Mouse (Mus musculus) spleen, embryonic (tissue): ENCODE data around the gene Gtdc1.
"Not testable (repeated sequence)": the region's sequence is repeated elsewhere in the genome, so short reads cannot be mapped to it uniquely, and the experiment has no call there.

Source experiments
- CTCF ChIA-PET: fragments of 350-600 bp; sonication (Branson Sonifier 250); formaldehyde crosslinking; loops from one replicate; lab custom pipeline; 2022; lab: Charles Lee

The Gtdc1 gene

GRCm38 (mm10) chr2:44782746-44783145 is 144.7 kb downstream of the Gtdc1 start:
- CTCF ChIA-PET, result no interaction called here

GRCm38 (mm10) chr2:44780961-44781360 is 146.5 kb downstream of the Gtdc1 start:
- CTCF ChIA-PET, result no interaction called here

- CTCF ChIA-PET, result no interaction called here
Measured at GRCm38 (mm10) chr2:44763898-44764297, 163.6 kb downstream of the Gtdc1 start.

DNA sequence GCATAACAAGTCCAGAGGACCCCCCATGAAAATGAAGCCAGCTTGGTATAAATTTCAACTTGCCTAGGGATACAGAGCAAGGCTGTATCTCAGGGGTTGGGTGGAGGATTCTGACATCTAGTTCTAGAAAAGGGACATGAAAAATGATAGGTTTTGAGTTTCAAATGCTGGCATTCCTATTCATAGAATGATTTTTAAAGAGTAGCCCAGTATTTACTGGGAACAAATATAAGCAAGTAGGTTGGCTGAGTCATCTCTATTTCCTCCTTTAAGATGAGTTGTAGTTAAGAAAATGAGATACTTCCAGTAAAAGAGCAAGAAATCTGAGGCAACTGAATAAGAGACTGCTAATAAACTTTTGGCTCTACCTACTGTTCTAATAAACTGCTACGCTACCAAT is 190.8 kb downstream of the Gtdc1 start:
- CTCF ChIA-PET, result no interaction called here

- CTCF ChIA-PET, result no interaction called here
Measured at GRCm38 (mm10) chr2:44721461-44721860, 206.0 kb downstream of the Gtdc1 start.

GRCm38 (mm10) chr2:44705883-44706615 is 221.4 kb downstream of the Gtdc1 start:
- CTCF ChIA-PET, result no interaction called here

DNA sequence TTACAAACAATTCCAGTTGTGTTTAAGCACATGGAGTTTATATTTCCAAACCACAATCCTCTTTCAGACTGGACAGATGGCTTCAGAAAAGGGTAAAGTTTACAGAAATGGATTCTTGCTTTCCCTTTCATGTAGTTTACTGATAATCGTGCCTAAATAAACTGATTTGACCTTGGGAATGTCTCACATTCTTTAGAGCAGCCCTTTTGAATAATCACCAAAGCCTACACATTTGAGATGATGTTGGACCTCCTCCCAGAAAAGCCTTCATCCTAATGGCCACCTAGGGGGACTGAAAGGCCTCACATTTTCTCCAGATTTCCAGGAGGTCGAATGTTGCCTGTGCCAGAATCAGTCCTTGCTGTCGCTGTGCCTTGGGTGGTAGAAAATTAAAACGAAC is 227.2 kb downstream of the Gtdc1 start:
- CTCF ChIA-PET, result no interaction called here

DNA sequence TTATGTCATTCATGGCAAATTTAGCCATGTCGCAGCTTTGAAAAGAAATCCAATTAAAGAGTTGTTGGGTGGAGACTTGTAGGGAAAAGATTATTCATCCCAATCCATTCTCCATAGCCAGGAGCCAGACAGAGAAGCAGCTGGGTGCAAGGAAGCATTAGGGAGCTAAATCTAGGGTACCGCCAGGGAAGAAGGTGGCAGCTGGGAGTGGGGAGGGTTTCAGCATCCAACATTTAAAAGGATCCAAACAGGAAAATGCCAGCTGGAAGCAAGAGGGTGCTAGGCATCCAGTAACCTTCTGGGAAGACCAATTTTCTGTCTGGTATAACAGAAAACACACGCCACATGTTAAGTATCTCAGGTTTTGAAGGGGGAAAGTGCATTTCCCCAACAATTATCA is 231.0 kb downstream of the Gtdc1 start:
- CTCF ChIA-PET, result no interaction called here

DNA sequence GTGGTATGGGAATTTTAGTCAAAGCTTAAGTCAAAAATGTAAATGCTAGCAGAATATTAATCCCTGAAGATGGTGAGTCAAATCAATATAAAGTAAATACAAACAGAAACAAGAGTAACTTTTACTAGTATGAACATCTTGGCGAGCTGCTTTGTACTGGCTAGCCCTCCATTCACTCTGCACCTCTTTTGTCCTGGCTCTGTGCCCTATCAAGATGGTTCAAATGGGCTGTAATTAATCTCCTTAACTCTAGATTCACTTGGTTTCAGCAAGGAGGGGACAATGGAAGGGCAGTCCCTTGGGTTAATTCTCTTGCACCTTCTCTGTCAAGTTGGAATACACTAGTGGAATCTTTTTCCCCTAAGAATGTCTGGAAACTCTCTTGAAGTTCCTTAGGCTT is 233.6 kb downstream of the Gtdc1 start:
- CTCF ChIA-PET, result no interaction called here

DNA sequence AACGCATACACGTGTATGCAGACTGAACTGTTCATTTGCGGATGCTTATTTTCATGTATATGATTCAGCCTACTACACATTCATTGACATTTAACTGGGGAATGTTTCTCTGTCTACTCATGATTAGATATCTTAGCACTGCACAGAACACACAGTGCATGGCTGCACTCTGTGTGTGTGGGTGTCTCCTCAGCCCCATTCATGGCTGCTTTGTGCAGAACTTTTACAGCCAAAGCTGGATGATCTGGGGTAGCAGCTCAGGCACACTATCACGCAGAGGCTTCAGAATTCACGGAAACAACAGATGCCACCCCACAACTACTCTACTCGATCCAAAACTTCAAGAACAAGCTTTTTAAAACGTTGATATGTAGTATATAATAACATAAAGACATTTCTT is 263.4 kb downstream of the Gtdc1 start:
- CTCF ChIA-PET, result no interaction called here

- CTCF ChIA-PET, result no interaction called here
Measured at GRCm38 (mm10) chr2:44659870-44660269, 267.6 kb downstream of the Gtdc1 start.

DNA sequence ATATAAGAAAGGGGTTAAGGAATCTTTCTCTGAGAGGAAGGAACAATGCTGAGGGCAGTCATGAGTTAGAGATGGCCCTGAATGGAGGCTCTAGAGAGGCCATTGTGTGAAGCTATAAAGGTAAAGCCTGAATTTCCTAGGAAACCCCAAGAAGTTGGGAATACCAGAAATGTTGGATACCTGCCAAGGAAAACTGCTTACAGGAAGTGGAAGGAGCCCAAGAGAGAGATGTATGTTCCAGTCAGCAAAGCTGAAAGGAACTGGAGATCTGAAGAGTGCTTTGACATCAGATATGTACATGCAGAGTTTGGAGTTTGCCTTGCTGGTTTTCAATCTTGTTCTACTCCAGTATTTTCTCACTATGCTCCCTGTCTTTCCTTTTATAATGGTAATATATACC is 268.4 kb downstream of the Gtdc1 start:
- CTCF ChIA-PET, result no interaction called here

DNA sequence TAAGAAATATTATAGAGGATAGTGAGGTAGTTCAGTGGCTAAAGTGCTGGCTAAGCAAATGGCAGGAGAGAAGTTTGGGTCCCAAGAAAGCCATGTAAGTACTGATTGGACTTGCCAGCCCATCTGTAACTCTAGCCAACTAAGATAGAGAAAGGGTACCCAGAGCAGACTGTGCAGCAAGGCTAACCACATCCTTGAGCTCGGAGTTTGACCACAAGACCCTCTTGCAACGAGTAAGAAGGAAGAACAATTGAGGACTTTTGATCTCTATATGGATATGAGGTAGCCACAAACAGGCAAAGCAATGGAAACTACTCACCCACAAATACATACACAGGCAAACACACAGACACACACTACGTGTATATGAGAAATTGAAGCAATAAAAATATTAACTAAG is 278.9 kb downstream of the Gtdc1 start:
- CTCF ChIA-PET, result no interaction called here

DNA sequence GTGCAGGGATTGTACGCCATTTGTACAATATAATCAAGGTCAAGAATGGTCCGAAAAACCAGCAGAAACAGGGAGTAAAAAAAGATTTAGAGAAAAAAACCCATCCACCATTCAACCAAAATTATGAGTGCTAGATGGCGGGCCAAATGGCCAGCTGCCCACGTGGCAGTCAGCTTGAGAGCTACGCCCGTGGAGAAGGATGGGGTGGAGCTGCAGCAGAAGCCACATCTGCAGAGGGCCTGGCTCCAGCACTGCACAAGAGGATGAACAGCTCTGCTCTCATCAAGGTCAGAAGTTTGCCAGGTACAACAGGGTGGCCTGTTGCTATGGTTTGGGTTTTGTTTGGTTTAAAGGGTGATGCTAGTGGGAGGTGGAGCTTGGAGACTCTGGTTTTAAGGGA is 281.1 kb downstream of the Gtdc1 start:
- CTCF ChIA-PET, result no interaction called here

DNA sequence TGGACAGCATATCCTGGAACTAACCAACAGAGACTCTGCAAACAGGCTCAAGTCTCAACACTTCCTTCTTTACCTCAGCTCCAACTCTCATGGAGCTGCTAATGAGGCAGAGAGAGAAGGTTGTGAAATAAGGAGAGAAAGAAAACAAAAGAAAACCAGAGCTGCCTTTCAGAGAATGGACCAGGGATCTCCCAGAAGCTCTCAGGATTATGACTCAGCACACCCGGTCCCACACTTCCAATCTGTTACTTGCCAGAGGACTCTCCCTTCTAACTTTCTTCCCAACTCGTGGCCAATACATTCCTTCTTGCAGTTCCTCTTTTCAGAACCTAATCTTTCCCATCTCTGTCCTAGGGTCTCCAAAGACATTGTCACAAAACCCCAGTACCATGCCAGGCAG is 288.1 kb downstream of the Gtdc1 start:
- CTCF ChIA-PET, result no interaction called here

DNA sequence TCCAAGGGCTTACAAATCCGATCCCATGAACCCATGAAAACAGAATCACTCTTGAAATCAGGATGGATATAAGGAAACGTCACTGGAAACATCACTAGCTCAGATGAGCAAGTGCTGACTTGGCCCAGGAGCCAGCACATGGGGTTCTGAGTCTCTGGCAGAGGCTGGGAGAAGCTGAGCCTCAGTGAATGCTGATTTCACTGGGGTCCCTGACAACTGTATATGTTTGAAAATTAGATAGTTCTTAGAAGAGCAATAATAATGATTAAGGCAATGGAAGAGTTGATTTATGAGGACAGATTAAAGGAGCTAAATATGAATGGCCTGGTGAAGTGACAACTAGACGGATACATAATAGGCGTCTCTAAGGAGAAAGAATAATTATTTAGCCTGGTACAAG is 289.3 kb downstream of the Gtdc1 start:
- CTCF ChIA-PET, result no interaction called here

DNA sequence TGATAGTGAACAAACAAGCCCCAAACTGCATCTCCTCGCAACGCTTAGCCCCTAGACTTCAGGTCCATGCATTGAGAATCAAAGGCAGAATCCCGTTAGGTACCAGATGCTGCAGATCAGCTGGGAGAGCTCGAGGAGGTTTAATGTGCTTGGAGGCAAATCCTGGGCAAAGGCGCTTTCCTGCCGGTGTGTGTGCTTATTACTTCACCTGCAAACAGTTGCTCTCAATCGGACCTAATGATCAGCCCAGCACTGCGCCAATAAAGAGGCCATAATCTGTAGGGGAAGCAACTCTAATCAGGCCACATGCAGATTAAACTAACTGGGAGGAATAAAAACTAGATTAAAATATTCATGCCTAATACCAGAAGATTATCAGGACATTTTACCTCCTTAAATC is 293.5 kb downstream of the Gtdc1 start:
- CTCF ChIA-PET, result no interaction called here

DNA sequence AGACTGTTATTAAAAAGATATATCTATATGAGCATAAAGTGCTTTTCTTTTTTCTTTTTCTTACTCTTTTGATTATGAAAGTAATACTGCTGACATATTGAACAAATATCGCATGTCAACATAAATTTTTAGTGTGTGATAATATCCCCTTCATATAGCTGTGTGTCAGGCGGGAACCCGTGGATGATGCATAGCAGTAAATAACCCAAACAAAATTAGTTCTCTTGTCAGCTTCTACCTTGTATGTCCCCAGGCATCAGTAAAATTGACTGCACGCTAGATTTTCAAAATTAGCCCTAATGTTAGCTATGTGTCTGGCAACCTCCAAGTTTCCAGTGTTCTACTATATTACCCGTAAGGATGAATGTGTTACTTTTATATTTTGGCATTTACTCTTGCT is 294.4 kb downstream of the Gtdc1 start:
- CTCF ChIA-PET, result no interaction called here

GRCm38 (mm10) chr2:44632584-44632983 is 294.9 kb downstream of the Gtdc1 start:
- CTCF ChIA-PET, result no interaction called here

DNA sequence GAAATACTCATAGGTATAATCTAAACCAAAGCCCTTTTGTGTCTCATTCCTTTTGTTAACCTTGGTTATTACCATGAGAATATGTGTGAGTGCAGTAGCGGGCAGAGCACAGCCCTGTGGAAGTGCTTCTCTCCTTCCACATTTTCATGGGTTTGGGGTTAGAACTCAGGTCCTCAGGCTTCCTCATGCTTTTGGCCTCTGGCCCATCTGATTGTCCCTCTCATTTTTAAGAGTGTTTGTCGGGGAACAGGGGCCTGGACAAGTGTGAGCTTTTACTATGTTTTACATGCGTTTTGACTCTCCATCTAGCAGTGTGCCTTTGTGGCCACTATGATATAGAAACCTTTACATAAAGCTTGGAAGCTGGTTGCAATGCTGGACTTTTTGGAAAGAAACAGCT is 296.4 kb downstream of the Gtdc1 start:
- CTCF ChIA-PET, result no interaction called here

- CTCF ChIA-PET, result no interaction called here
Measured at GRCm38 (mm10) chr2:44628778-44629177, 298.7 kb downstream of the Gtdc1 start.

- CTCF ChIA-PET, result no interaction called here
Measured at GRCm38 (mm10) chr2:44625154-44625553, 302.3 kb downstream of the Gtdc1 start.

GRCm38 (mm10) chr2:44622471-44622870 is 305.0 kb downstream of the Gtdc1 start:
- CTCF ChIA-PET, result interaction anchor here (0.6 kb wide), 1 partner anchor 814 kb away, joined by 4 read pairs; no protein-coding TSS in a partner anchor

GRCm38 (mm10) chr2:44599653-44600052 is 327.8 kb downstream of the Gtdc1 start:
- CTCF ChIA-PET, result not testable (repeated sequence)
